Mouse (Mus musculus) induced T-regulatory cell, adult 2 months (primary cell): ENCODE measurements around the gene Homez.

Source experiments
- DNase-seq: peaks from one replicate; pipeline ENCODE4 v3.0.0-alpha.2; 2012; ENCODE audit warnings: low read depth

Homez gene

DNA sequence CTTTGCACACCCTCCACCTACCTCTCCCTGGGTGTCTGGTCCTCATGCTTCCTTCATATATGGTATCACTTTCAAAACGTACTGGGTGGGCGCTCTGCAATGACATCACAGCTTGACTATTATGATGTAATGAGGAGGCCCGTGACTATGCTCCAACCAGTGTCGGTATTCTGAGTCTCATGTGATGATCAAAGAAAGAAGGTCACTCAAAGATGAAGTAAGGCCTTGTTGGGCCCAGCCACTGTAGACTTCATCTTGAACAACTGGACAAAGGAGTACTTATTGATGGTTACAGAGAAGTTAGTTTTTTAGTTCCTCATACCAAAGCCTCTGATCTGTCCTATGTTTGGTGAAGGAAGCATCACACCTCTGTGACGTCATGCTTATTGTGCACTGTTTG lies at the start of gene Homez:
Gene Homez (minus strand): TSS at position 101 of the 400 bp plus-strand sequence.
- no peak for DNase-seq

GRCm38 (mm10) chr14:54920076-54920685 lies 49.4 kb upstream of the Homez start:
- DNase-seq, result no peak

GRCm38 (mm10) chr14:54913343-54913742 lies 42.6 kb upstream of the Homez start:
- no peak for DNase-seq

- peak; percentile 47 for DNase-seq
These were observed 42.1 kb upstream of the Homez start, which contains the start of gene Slc22a17 for GRCm38 (mm10) chr14:54912886-54913285. Slc22a17 (minus strand) TSS chr14:54913132.

DNA sequence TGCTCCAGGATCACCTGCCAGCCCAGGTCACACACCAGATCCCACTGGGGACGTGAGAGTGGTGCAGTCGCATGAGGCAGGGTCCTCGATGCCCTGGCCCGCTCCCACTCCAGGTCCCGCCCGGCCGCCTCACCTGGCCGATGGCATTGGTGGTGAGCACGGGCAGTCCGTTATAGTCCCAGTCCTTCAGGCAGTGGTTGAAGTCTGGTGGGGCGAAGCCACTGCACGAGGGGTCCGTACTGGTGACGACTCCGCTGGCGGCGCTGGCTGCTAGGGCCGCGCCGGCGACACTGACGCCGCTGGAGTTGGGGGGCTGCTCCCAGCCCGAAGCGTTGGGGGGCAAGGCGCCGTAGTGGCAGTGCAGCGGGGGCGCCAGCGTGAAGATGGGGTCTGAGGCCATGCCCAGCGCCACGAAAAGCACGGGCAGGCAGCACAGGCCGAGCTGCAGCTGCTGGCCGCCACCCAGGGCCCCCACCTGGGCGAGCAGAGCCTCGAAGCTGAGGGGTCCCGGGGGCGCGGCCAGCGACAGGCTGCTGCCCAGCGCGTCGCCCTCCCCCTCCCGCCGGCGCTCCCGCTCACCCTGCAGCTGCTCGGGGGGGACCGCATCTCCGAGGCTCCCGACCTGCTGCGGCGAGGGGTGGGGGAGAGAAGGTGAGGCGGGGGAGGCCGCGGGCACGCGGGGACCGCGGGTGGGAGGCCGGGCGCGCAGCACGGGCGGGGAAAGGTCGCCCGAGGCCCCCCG lies 41.5 kb upstream of the Homez start:
- DNase-seq, result no peak

DNA sequence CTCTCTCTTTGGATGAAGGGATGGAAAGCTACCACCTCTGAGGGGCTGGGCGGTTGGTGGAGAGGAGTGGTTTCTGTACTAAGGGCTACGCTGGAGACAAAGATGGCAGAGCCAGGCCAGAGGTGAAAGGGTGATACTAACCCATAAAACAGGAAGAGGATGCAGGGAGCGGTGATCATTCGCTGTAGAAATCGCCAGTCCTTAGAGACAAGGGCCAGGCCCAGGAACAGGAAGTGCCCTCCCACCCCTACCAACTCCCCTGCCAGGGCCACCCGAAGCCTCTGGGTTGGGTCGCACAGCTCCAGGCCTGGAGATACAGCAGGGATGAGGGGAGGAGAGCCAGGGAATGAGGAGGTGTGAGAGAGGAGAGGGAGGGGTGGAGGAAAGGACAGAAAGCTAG lies 37.9 kb upstream of the Homez start:
- DNase-seq, result no peak

DNA sequence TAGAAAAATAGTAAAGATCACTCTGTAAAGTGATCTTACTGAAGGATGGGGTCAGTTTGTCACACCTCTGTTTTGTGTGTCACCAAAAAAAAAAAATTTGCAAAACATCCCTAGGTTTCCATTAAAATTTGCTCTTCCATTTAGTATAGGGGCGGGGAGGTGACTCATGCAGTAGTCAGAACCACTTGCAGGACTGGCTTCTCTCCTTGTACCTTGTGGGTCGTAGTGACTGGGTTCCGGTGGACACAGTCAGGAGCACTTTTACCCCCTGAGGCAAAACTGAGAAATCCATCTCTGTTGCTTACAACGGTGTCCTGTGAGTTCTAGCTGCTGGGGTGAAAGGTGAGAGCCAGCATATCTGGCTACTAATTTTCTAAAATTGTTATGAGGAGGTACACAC lies 32.9 kb upstream of the Homez start:
- no peak for DNase-seq

- peak; percentile 85 for DNase-seq
These were observed 29.6 kb upstream of the Homez start for GRCm38 (mm10) chr14:54900383-54900782.

GRCm38 (mm10) chr14:54897445-54897844 lies 26.7 kb upstream of the Homez start:
- DNase-seq, result no peak

GRCm38 (mm10) chr14:54894296-54895151 lies 23.8 kb upstream of the Homez start:
- DNase-seq, result peak; percentile 72

DNA sequence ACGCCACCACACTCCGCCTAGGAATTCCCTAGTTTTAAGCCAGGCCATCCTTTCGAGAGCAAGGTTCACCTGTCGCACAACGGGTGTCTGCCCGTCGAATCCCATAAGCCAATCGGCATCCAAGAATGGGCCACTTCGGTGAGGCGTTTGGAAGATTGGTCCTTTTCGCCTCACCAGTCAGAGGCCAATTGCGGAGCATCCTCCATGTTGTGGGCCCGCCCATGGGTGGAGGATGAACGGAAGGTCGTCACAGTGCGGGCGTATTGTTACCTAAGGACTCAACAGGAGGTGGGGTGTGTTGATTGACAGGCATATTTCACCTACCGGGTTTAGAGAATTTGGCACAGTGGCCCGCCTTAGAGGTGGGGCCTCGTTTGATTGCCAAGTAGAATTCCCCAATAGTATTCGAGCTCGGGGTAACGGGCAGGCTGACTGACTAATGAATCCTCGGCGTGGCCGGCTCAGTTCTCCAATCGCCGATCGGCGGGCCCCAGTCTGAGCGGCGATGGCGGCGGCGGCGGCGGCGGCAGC lies 23.0 kb upstream of the Homez start:
- peak; percentile 99 for DNase-seq

DNA sequence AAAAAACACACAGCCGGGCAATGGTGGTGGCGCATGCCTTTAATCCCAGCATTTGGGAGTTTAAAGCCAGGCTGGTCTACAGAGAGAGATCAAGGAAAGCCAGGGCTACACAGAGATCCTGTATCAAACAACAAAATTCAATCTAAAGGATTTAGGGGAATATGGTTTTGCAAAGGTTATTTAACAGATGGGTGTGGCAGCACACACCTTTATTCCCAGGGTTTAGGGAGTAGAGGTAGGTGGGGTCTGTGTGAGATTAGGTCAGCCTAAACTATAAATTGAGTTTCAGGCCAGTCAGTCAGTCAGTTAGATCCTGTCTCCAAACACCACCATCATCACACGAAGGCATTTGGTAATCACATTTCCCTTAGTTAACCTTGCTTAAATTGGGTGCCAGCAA lies 21.4 kb upstream of the Homez start, which contains the start of gene Pabpn1:
Gene Pabpn1 (plus strand): TSS at position 301 of the 400 bp plus-strand sequence.
- no peak for DNase-seq

GRCm38 (mm10) chr14:54885309-54885708 lies 14.5 kb upstream of the Homez start:
- no peak for DNase-seq

GRCm38 (mm10) chr14:54884022-54884712 lies 13.4 kb upstream of the Homez start:
- no peak for DNase-seq

DNA sequence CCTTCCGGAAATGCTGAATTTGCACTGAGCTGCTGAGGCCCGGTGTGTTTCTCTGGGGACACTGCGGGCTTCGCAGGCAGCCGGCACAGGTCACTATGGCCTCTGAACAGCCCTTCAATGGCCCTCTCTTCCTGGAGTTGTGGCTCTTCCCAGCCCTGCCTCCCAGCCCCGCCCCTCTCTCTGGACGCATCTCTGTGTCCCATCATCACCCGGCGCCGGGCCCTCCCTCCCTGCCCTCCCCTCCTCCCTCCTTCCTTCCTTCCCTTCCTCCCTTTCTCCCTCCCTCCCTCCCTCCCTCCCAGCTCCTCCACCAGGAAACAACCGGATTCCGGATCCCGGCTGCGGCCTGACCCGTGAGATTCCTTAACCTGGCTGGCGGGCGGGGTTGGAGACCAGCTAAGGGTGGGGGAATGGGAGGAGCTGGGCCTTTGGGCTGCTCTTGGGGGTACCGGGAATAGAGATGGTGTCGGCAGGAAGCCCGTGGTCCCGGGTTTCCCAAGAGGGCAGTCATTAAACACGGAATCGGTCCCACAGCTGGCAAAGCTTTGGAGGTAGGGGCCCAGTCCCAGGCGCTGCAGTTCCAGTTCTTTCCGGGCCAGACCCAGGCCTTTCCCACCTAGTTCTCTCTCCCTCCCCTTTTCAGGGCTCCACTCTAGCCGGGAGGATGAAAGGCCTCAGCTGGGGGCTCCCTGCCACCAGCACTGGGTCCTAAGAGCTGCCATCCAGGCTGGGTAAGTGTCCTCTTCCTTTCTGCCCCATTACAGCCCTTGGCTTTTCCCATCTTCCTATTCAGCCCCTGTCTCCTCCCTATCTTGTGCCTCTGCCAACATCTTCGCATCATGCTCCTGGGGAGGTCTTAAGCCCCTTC lies 12.6 kb upstream of the Homez start, which contains the start of the genes Bcl2l2 and Gm20521:
Gene Bcl2l2 (plus strand): TSS at position 224 of the 868 bp plus-strand sequence.
Gene Gm20521 (plus strand): TSS at position 288 of the 868 bp plus-strand sequence.
- peak; percentile 64 for DNase-seq

DNA sequence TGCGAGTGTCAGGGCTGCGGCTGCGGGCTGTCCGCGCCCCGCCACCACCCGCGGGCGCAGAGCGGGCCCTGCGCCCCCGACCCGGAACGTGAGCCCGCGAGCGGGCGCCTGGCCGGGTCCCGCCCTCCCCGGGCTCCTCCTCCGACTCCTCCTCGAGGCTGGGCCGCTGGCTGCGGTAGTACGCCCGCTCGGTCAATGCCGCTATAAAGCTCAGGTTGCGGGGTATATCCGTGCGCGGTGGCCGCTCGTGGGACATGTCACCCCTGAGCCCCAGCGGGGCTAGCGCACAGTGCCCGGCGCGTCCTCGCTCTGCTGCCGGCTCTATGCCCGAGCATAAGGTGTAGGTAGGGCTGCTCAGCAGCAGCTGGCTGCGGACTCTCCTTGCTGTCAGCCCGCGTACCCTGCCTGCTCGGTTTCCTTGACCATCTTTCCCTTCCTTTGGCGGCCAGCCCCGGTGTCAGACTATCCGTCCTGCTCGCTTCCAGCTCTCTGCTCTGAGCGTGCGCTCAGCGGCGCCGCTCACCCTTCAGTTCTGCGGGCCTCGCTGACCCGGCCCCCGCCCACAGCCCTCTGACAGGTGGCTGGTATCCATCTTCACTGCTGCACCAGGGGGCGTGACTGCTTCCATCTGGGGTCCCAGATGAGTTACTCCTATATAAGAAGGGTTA lies 6.4 kb upstream of the Homez start, which contains the start of gene Ppp1r3e:
Gene Ppp1r3e (minus strand): TSS at position 503 of the 668 bp plus-strand sequence.
- DNase-seq, result peak; percentile 82

DNA sequence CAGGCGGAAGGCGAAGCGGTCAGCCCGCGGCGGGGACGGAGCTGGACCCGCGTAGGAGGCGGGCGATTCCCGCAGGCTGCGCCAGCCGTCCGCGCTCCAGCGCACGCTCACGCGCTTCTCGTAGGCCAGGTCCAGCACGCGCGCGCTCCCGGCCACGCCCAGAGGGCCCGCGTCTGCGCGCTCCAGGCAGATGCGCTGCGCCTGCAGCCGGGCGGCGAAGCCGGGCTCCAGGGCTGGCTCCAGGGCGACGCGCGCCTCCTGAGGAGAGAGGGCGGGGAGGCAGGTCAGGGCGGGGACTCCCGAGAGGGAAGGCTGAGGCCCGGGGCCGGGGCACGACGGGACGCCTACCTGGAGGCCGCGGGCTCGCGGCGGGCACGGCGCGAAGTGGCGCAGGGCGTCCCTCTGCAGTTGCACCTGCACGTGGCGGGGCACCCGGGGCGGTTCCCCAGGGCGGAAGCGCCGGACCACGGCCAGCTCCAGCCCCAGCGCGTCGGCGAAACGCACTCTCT lies 5.8 kb upstream of the Homez start:
- peak; percentile 88 for DNase-seq

DNA sequence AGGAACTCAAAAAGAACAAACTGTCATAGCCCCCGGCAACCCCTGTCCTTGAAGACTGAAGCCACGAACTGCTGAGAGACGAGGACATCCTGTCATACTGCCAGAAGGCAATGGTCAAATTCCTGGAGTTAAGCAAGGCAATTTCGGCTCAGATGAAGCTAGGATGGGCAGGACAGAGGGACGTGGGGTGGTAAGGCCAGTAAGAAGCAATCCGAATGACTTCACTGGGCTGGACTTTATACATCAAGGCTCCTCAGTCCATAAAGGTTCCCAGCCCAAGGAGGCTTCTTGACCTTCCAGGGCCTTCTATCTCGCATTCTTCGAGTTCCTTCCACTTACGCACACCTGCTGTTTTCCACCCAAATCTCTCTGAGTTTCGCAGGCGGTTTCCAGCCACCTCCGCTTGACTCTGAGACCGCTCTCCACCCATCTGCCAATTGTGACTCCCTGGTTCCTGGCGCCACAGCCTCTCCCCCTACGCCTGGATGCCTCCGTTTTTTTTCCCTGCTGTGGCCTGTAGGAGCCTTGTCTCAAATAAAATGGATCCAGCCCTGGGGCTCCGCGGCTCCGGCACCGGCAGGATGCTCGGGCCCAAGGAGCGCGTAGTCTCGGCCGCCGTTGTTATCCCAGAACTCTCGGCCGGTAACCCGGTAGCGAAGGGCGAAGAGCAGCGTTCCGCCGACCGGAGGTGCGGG lies 5.2 kb upstream of the Homez start:
- DNase-seq, result no peak

DNA sequence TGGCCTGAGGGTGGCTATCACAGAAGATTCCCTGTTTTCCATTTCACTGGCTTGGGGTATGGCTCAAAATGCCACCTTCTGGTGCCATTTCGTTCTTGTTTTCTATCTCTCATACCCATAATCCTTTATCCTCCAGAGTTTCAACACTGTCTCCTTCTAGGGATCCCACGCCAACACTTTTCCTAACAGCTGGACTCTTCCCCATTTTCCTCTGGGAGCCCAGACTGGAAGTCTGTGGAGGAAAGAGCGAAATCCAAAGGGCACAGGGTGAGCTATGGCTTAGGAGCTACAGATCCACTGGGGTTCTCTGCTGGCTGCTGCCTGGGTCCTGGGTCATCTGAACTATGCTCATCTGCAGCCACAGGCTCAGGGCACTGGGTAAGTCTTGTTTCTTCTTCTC lies 3.4 kb upstream of the Homez start:
- no peak for DNase-seq
